Mouse (Mus musculus): ENCODE results near the gene Glis1.

DNA sequence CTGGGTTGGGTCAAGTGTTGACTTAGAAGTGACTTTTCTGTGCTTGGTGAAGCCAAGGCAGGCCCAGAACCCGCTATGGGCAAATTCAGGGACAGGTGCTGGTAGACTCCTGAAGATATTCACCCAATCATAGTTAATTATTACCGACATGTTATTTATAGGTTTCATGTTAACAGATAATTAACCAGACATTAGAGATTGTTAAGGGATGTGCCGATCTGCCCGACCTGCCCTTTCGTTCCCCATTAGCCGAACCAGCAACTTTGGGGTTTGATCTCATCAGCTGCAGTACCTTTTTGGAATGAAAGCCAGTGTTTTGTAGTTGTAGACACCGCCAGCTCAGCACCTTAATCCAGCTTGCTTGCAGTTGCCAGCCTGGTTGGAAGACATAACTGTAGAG lies 2.1 kb downstream of the Glis1 start:
- TF ChIP-seq CTCF (IDR thresholded peaks at IDR 0.05; ENCODE audit: low read depth) (no peak), EP300 (IDR thresholded peaks at IDR 0.05; ENCODE audit: low read depth) (no peak)

Measured in heart, postnatal 0 days (tissue).